In the genomic region with DNA sequence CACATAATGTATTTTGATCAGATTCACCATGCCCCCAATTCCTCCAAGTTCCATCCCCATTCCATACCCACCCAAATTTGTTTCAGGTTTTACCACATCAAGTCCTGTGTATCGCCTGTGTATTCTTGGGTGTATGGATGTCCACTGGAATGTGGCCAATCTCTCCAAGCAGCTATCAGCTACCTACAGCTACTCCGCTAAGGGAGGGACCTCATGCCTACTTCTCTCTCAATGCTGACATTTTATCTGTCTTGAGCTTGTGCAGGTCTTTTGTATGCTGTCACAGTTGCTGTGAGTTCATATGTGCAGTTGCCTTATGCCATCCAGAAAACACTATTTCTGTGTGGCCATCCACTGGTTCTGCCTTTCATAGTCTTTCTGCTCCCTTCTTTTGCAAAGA, we compare ENCODE assay signal across 32 mouse cellular contexts. TPM values are rescaled to one million over a fixed set of nuclear protein-coding genes. Genes with fewer than 3 reads are reported as not detected.
DNase-seq lines count a peak whose midpoint lies in the region; ATAC-seq lines count a peak whose summit lies in the region.
"Had no signal": no experiment of that assay in that cellular context is flagged by ENCODE, and none has a peak within 500 bp of the region (broad histone marks: within the 10 kb centered on the region; RNA-seq: fewer than 3 reads in every experiment).

No protein-coding gene starts in this region.

- H3K27me3 ChIP-seq in heart, embryonic 10.5 days (ENCODE audit: insufficient read depth, poor library complexity, severe bottlenecking): no peaks in the 10 kb centered on the region
- H3K27me3 ChIP-seq: embryonic facial prominence, embryonic 12.5 days; embryonic facial prominence, embryonic 15.5 days; forebrain, embryonic 13.5 days; hindbrain, embryonic 13.5 days had no signal

- H3K27ac ChIP-seq in heart, embryonic 10.5 days: no peak overlapping the region
- H3K27ac ChIP-seq: embryonic facial prominence, embryonic 12.5 days; embryonic facial prominence, embryonic 15.5 days; forebrain, embryonic 10.5 days; forebrain, embryonic 13.5 days; heart, adult 2 months; hindbrain, embryonic 10.5 days; hindbrain, embryonic 13.5 days had no signal

- peak; percentile 3 for DNase-seq in heart, embryonic 10.5 days (ENCODE audit: low spot score)
- no peak for DNase-seq in heart, postnatal 4 days
- DNase-seq in spleen, postnatal 10 days (ENCODE audit: low spot score in 2 of 2): peak; percentile 20 to 33
- DNase-seq in spleen, postnatal 14 days (ENCODE audit: low spot score in 2 of 2): no peak
- DNase-seq in right cerebral cortex, postnatal 14 days: no peak
- no peak for DNase-seq in urinary bladder, adult 18-20 months (ENCODE audit: low spot score in 2 of 2)
- DNase-seq: adrenal gland, adult 2 months; adrenal gland, postnatal 14 days; cerebellum, adult 11 months; cerebellum, adult 2 months; cerebellum, adult 9-11 months; cerebellum, postnatal 25 days; gastrocnemius, postnatal 10 days; gastrocnemius, postnatal 36 days; heart, adult 2 months had no signal

- 67% methylated on average over 2 of the region's 2 CpGs for WGBS in heart, embryonic 10.5 days

- H3K4me1 ChIP-seq in heart, embryonic 10.5 days: peaks cover 23% of the 10 kb centered on the region
- H3K4me1 ChIP-seq: embryonic facial prominence, embryonic 12.5 days; embryonic facial prominence, embryonic 15.5 days; forebrain, embryonic 10.5 days; forebrain, embryonic 13.5 days; hindbrain, embryonic 10.5 days; hindbrain, embryonic 13.5 days had no signal

- ATAC-seq in erythroblast, adult 5-6 weeks (replicated peaks; ENCODE audit: low FRiP score, poor library complexity, severe bottlenecking): peak; percentile 93
- ATAC-seq in megakaryocyte-erythroid progenitor cell, adult 5-6 weeks (replicated peaks; ENCODE audit: low FRiP score, low TSS enrichment, poor library complexity, severe bottlenecking): peak; percentile 85
- ATAC-seq: forebrain, embryonic 13.5 days; forebrain, embryonic 16.5 days; hindbrain, embryonic 16.5 days had no signal

- H3K9me3 ChIP-seq in heart, embryonic 10.5 days: no peaks in the 10 kb centered on the region
- H3K9me3 ChIP-seq: embryonic facial prominence, embryonic 12.5 days; embryonic facial prominence, embryonic 15.5 days; forebrain, embryonic 10.5 days; forebrain, embryonic 13.5 days; hindbrain, embryonic 10.5 days; hindbrain, embryonic 13.5 days had no signal

- no peaks in the 10 kb centered on the region for H3K36me3 ChIP-seq in heart, embryonic 10.5 days
- H3K36me3 ChIP-seq: embryonic facial prominence, embryonic 12.5 days; embryonic facial prominence, embryonic 15.5 days; forebrain, embryonic 10.5 days; hindbrain, embryonic 10.5 days; hindbrain, embryonic 13.5 days had no signal

- H3K4me3 ChIP-seq in heart, embryonic 10.5 days: no peak overlapping the region
- H3K4me3 ChIP-seq: embryonic facial prominence, embryonic 12.5 days; embryonic facial prominence, embryonic 15.5 days; erythroblast, embryonic 14.5 days; forebrain, embryonic 10.5 days; forebrain, embryonic 13.5 days; heart, adult 2 months; hindbrain, embryonic 10.5 days; hindbrain, embryonic 13.5 days had no signal

RNA-seq across cellular contexts. Expression of gene Aldh8a1, which starts 16.3 kb away (rescaled TPM):
- polyA plus RNA-seq in heart, embryonic 10.5 days (2016; fragmentation: Nextera tagmentation; extraction: Ambion mirVana): 0.10 and 0.19 TPM in 2 replicates
- not detected for total RNA-seq in heart, postnatal 4 days (2021)
- not detected in 2 replicates for total RNA-seq in erythroblast, adult 5-6 weeks (2015; ENCODE audit: low replicate concordance)
- total RNA-seq in erythroblast, adult 5-6 weeks (2017; ENCODE audit: low replicate concordance): not detected in 2 replicates
- total RNA-seq in megakaryocyte-erythroid progenitor cell, adult 5-6 weeks (2014; fragmentation: Nextera tagmentation): not detected in 2 replicates
- total RNA-seq in megakaryocyte-erythroid progenitor cell, adult 5-6 weeks (2017): not detected in 2 replicates
- total RNA-seq: common myeloid progenitor, adult 5-6 weeks; gastrocnemius, adult 18-20 months; gastrocnemius, postnatal 36 days; granulocyte monocyte progenitor cell, adult 5-6 weeks; heart, adult 2 months; heart, postnatal 25 days had no signal
- polyA plus RNA-seq: adrenal gland, adult 2 months; embryonic facial prominence, embryonic 15.5 days; erythroblast, embryonic 14.5 days; forebrain, embryonic 10.5 days; forebrain, embryonic 16.5 days; heart, adult 2 months; heart, embryonic 14.5 days; heart, postnatal 0 days; hindbrain, embryonic 13.5 days had no signal

Comparison
In these comparisons a context has a peak if more than half of its experiments do, and no peak if none do; other contexts are left out.
1. DNase-seq: peak in heart, embryonic 10.5 days (single experiment) and spleen, postnatal 10 days (2 of 2); none in heart, postnatal 4 days (single experiment), spleen, postnatal 14 days (0 of 2), right cerebral cortex, postnatal 14 days (single experiment) and urinary bladder, adult 18-20 months (0 of 2).